Mouse (Mus musculus) brain, embryonic 14.5 days (tissue): ENCODE data around the gene Tle2.

Source experiments
- CTCF ChIP-seq: fragments of 200-500 bp; IDR thresholded peaks from 2 replicates; pipeline ENCODE4 v1.5.1; 2012; ENCODE audit warnings: inconsistent platforms, mild to moderate bottlenecking, moderate library complexity, borderline replicate concordance; ENCODE audit not compliant: insufficient read depth, insufficient read length; ENCODE audit errors: extremely low read depth
- POLR2A ChIP-seq: fragments of 200-500 bp; IDR thresholded peaks from 2 replicates; pipeline ENCODE4 v1.6.1; 2012; ENCODE audit warnings: mild to moderate bottlenecking, inconsistent platforms, borderline replicate concordance; ENCODE audit not compliant: poor library complexity, insufficient read depth, insufficient read length, severe bottlenecking; ENCODE audit errors: extremely low read depth

GRCm38 (mm10) chr10:81626101-81626993, 52.0 kb downstream of the Tle2 start:
- TF ChIP-seq POLR2A (no peak), CTCF (no peak)
